Mouse (Mus musculus) midbrain, embryonic 16.5 days (tissue): Measurements from ENCODE around the gene Pigm. TPM values are rescaled to one million over a fixed set of nuclear protein-coding genes. Genes with fewer than 3 reads are reported as not detected.

Source experiments
- ATAC-seq: fragments of 200-750 bp; cut with Nextera tagmentation; 2 replicates; pipeline ENCODE4 v1.8.0; 2017; ENCODE audit warnings: moderate TSS enrichment
- H3K27ac ChIP-seq: fragments of 300-500 bp; sonication (generic); 2 replicates; pipeline ENCODE4 v1.5.1; 2014; ENCODE audit warnings: mild to moderate bottlenecking, low read length, mixed read lengths
- H3K27me3 ChIP-seq: fragments of 300-500 bp; sonication (generic); 2 replicates; pipeline ENCODE4 v1.6.1; 2014; ENCODE audit warnings: low read depth, low read length, mixed read lengths; ENCODE audit not compliant: control insufficient read depth, insufficient read depth
- H3K36me3 ChIP-seq: fragments of 300-500 bp; sonication (generic); 2 replicates; pipeline ENCODE4 v1.6.1; 2014; ENCODE audit warnings: mild to moderate bottlenecking, low read length, moderate library complexity, mixed read lengths; ENCODE audit not compliant: control insufficient read depth, insufficient read depth
- H3K4me1 ChIP-seq: fragments of 300-500 bp; sonication (generic); 2 replicates; pipeline ENCODE4 v1.6.1; 2014; ENCODE audit warnings: mild to moderate bottlenecking, low read length, mixed read lengths; ENCODE audit not compliant: control insufficient read depth, insufficient read depth
- H3K4me2 ChIP-seq: fragments of 300-500 bp; sonication (generic); 2 replicates; pipeline ENCODE4 v1.6.1; 2014; ENCODE audit warnings: mild to moderate bottlenecking, low read length, mixed read lengths
- H3K4me3 ChIP-seq: fragments of 300-500 bp; sonication (generic); 2 replicates; pipeline ENCODE4 v1.5.1; 2014; ENCODE audit warnings: low read depth, mild to moderate bottlenecking, low read length, moderate library complexity, mixed read lengths
- H3K9ac ChIP-seq: fragments of 300-500 bp; sonication (generic); 2 replicates; pipeline ENCODE4 v1.6.1; 2014; ENCODE audit warnings: low read depth, low read length, mixed read lengths
- H3K9me3 ChIP-seq: fragments of 300-500 bp; sonication (generic); replicated peaks from 2 replicates; pipeline ENCODE4 v1.6.1; 2014; ENCODE audit warnings: mild to moderate bottlenecking, low read length, mixed read lengths; ENCODE audit not compliant: control insufficient read depth, poor library complexity, severe bottlenecking
- WGBS: fragments of 180-500 bp; shearing (Covaris S2); extraction: QIAGEN DNeasy Blood & Tissue Kit; methylation state at CpG from one replicate; pipeline ENCODE4 v1.1.7; 2014; 5-methylcytosine and 5-hydroxymethylcytosine counted together
- polyA plus RNA-seq: library from polyadenylated mRNA; unstranded; fragments of >200 nt; fragmentation: Nextera tagmentation; extraction: Ambion mirVana; gene quantifications from 2 replicates; pipeline ENCODE4 v1.2.1, GENCODE M21; 2015

The Pigm gene
- polyA plus RNA-seq, 1 experiment from 2014 or later, result 3.5 TPM

DNA sequence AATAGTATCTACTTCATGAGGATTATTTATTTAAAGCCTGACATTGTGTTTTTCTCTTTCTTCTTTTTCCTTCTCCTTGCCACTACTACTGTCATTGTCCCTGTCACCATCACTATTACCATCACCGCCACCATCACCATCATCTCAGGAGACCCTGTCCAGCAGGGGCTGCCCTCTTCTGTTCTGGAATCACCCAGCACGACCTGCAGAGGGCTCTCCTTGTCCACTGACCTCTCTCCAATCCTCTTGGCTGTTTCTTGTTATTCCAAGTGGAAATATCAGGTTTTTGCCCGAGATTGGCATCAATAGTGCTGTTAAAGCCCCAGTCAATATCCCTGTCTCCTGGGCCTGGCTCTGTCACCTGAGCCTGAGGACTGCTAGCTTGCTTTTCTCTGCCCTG, 42.8 kb upstream of the Pigm start:
- Histone ChIP-seq H3K9me3 (no peaks in the 10 kb centered on the region), H3K4me2 (no peak overlapping the region), H3K27me3 (no peaks in the 10 kb centered on the region), H3K4me3 (no peak overlapping the region), H3K27ac (no peak overlapping the region), H3K9ac (no peak overlapping the region), H3K36me3 (no peaks in the 10 kb centered on the region), H3K4me1 (peaks cover 12% of the 10 kb centered on the region)
- ATAC-seq, result no peak
- WGBS, result 12% methylated on average over 3 of the region's 3 CpGs

GRCm38 (mm10) chr1:172335804-172336203, 40.5 kb upstream of the Pigm start:
- H3K4me1 ChIP-seq, result peaks cover 6% of the 10 kb centered on the region
- H3K9ac ChIP-seq, result no peak overlapping the region
- H3K4me2 ChIP-seq, result no peak overlapping the region
- no peak for ATAC-seq
- no peaks in the 10 kb centered on the region for H3K36me3 ChIP-seq
- H3K27ac ChIP-seq, result no peak overlapping the region
- no peak overlapping the region for H3K4me3 ChIP-seq
- no peaks in the 10 kb centered on the region for H3K27me3 ChIP-seq
- no peaks in the 10 kb centered on the region for H3K9me3 ChIP-seq
- 79% methylated on average over 15 of the region's 15 CpGs for WGBS

DNA sequence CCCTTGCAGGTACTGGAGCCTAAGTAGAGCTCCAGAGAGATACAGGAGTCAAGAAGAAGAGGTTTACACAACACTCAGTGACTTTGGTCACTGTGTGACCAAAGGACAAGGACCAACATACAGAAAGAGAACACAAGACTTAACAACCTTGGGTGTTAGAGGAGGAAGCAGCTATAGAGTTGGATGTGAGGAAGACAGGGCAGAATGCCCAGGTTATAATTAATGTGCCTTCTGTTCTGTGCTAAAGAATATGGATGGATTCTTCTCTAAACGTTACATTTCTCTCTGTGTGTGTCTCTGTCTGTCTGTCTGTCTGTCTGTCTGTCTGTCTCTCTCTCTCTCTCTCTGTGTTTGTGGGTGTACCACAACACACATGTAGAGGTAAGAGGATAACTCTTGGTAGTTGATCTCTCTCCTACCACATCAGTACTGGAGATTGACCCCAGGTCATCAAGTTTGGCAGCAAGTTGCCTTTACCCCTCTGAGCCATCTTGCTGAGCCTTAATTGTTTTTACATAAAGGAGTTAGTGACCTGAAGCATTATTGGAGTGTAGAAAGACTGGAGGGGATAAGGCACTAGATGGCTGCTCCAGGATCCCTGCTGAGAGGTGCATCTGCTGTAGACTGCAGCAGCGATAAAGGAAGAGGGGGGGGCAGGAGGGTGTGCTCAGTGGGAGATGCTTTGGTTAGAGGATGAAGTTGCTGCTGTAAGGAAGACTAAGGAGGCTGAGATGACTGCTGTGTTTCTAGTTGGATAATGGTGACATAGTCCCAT, 38.7 kb upstream of the Pigm start:
- ATAC-seq, result no peak
- Histone ChIP-seq H3K4me1 (peaks cover 9% of the 10 kb centered on the region), H3K4me3 (no peak overlapping the region), H3K36me3 (no peaks in the 10 kb centered on the region), H3K4me2 (no peak overlapping the region), H3K27ac (no peak overlapping the region), H3K9me3 (no peaks in the 10 kb centered on the region), H3K27me3 (peaks cover 8% of the 10 kb centered on the region), H3K9ac (no peak overlapping the region)
- WGBS, result 26% methylated on average over 2 of the region's 2 CpGs

- WGBS, result 1% methylated on average over 38 of the region's 38 CpGs
- Histone ChIP-seq H3K27me3 (peaks cover 8% of the 10 kb centered on the region), H3K4me1 (peaks cover 9% of the 10 kb centered on the region), H3K27ac (peak within 1 kb of the TSS; percentile 65), H3K9me3 (no peaks in the 10 kb centered on the region), H3K36me3 (no peaks in the 10 kb centered on the region), H3K4me2 (peak within 1 kb of the TSS; percentile 64), H3K9ac (peak within 1 kb of the TSS; percentile 51), H3K4me3 (peak within 1 kb of the TSS; percentile 42)
- peak; percentile 90 for ATAC-seq
These were observed 35.5 kb upstream of the Pigm start, which contains the start of gene Kcnj10 for GRCm38 (mm10) chr1:172340729-172341321. Gene Kcnj10 (plus strand): TSS chr1:172341210.

GRCm38 (mm10) chr1:172341386-172341785, 35.0 kb upstream of the Pigm start:
- H3K27me3 ChIP-seq, result peaks cover 8% of the 10 kb centered on the region
- peak overlapping the region; percentile 6 for H3K27ac ChIP-seq
- H3K4me1 ChIP-seq, result peaks cover 9% of the 10 kb centered on the region
- H3K9ac ChIP-seq, result peak overlapping the region; percentile 51
- H3K4me2 ChIP-seq, result peak overlapping the region; percentile 64
- no peaks in the 10 kb centered on the region for H3K9me3 ChIP-seq
- WGBS, result 18% methylated on average over 10 of the region's 10 CpGs
- peak overlapping the region; percentile 42 for H3K4me3 ChIP-seq
- no peaks in the 10 kb centered on the region for H3K36me3 ChIP-seq
- peak; percentile 5 for ATAC-seq

DNA sequence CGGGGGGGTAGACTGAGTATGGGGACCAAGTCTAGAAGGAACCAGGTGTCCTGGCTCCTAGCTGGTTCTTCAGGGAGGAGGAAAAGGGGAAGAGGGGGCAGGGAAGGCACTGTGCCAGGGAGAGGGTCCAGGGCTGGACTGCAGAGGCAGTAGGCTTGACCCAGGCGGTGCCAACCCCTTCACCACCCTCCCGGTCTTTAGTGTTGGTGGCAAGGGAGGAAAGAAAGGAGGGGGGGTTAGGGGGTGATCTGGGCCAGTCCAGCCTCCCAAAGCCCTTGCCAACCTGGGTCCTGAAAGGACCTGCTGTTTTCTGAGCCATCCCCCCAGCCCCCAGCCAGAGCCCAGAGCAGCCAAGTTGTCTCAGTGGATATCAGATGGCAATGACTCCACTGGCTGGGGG, 33.6 kb upstream of the Pigm start:
- Histone ChIP-seq H3K4me3 (peak overlapping the region; percentile 42; the same call in 1 of the 2 replicates), H3K36me3 (no peaks in the 10 kb centered on the region), H3K27ac (peak overlapping the region; percentile 65), H3K9ac (no peak overlapping the region), H3K4me2 (peak overlapping the region; percentile 22; the same call in 1 of the 2 replicates), H3K4me1 (peaks cover 9% of the 10 kb centered on the region), H3K9me3 (no peaks in the 10 kb centered on the region), H3K27me3 (peaks cover 8% of the 10 kb centered on the region)
- peak; percentile 73 for ATAC-seq
- 70% methylated on average over 1 of the region's 3 CpGs for WGBS

GRCm38 (mm10) chr1:172343914-172344313, 32.4 kb upstream of the Pigm start:
- Histone ChIP-seq H3K9ac (no peak overlapping the region), H3K4me2 (peak overlapping the region; percentile 17; the same call in 1 of the 2 replicates), H3K9me3 (no peaks in the 10 kb centered on the region), H3K27ac (peak overlapping the region; percentile 30; the same call in 1 of the 2 replicates), H3K36me3 (no peaks in the 10 kb centered on the region), H3K4me1 (peaks cover 9% of the 10 kb centered on the region), H3K4me3 (no peak overlapping the region), H3K27me3 (peaks cover 8% of the 10 kb centered on the region)
- ATAC-seq, result no peak
- WGBS, result 45% methylated on average over 3 of the region's 3 CpGs

DNA sequence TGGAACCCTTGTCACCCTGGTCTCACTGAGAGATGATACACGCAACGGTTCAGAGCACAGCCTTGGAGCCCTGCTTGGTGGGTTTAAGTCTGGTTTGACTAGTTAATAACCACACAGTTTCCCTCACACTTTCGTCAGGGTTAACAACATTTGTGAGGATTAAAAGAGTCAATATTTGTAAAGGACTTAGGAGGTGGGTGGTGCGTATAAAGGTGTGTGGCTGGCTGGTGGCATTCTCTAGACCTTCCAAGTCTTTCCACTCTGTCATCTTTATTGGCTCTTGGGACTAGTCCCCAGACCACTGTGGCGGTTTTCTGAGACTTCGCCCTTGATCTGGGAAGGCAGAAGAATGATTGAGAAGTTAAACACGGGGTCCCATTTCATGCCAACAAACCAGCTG, 31.5 kb upstream of the Pigm start:
- H3K36me3 ChIP-seq, result no peaks in the 10 kb centered on the region
- H3K9ac ChIP-seq, result no peak overlapping the region
- 0 out of 2 replicates have a peak overlapping the region, but pooled peaks have one; percentile 30 for H3K27ac ChIP-seq
- peaks cover 8% of the 10 kb centered on the region for H3K27me3 ChIP-seq
- H3K4me2 ChIP-seq, result no peak overlapping the region
- peaks cover 12% of the 10 kb centered on the region for H3K4me1 ChIP-seq
- ATAC-seq, result no peak
- H3K9me3 ChIP-seq, result no peaks in the 10 kb centered on the region
- no peak overlapping the region for H3K4me3 ChIP-seq
- 82% methylated on average over 7 of the region's 7 CpGs for WGBS

GRCm38 (mm10) chr1:172346707-172347106, 29.6 kb upstream of the Pigm start:
- H3K4me3 ChIP-seq, result no peak overlapping the region
- H3K4me2 ChIP-seq, result no peak overlapping the region
- peaks cover 10% of the 10 kb centered on the region for H3K4me1 ChIP-seq
- no peaks in the 10 kb centered on the region for H3K36me3 ChIP-seq
- peaks cover under 1% of the 10 kb centered on the region; the same call in 1 of the 2 replicates for H3K27me3 ChIP-seq
- H3K27ac ChIP-seq, result no peak overlapping the region
- no peak overlapping the region for H3K9ac ChIP-seq
- no peaks in the 10 kb centered on the region for H3K9me3 ChIP-seq
- ATAC-seq, result no peak
- whole genome bisulfite sequencing, result 88% methylated on average over 10 of the region's 10 CpGs
